Mouse (Mus musculus) ES-E14 (cell line): ENCODE data around the gene Qrfp.

Experiments used
- CHD2 ChIP-seq: IDR thresholded peaks from 2 replicates; pipeline ENCODE4 v1.6.1; 2014; ENCODE audit warnings: mild to moderate bottlenecking, low read depth, low read length, inconsistent platforms
- MAFK ChIP-seq: IDR thresholded peaks from 2 replicates; pipeline ENCODE4 v1.6.1; 2014; ENCODE audit warnings: mild to moderate bottlenecking, low read depth, low read length, inconsistent platforms; ENCODE audit not compliant: insufficient read depth

GRCm38 (mm10) chr2:31847908-31848307 is 37.5 kb upstream of the Qrfp start:
- TF ChIP-seq MAFK (no peak), CHD2 (no peak)
